Mouse (Mus musculus) midbrain, embryonic 13.5 days (tissue): ENCODE results near the gene Ttpal. TPM values are rescaled to one million over a fixed set of nuclear protein-coding genes. Genes with fewer than 3 reads are reported as not detected.

Experiments
- ATAC-seq: fragments of 200-750 bp; cut with Nextera tagmentation; 2 replicates; pipeline ENCODE4 v1.8.0; 2017; ENCODE audit warnings: mild to moderate bottlenecking, moderate TSS enrichment, moderate library complexity
- H3K27ac ChIP-seq: fragments of 300-500 bp; sonication (generic); 2 replicates; pipeline ENCODE4 v1.5.1; 2015; ENCODE audit warnings: inconsistent platforms, mild to moderate bottlenecking, moderate library complexity
- H3K27me3 ChIP-seq: fragments of 300-500 bp; sonication (generic); 2 replicates; pipeline ENCODE4 v1.6.1; 2015; ENCODE audit warnings: mild to moderate bottlenecking, inconsistent platforms
- H3K36me3 ChIP-seq: fragments of 300-500 bp; sonication (generic); 2 replicates; pipeline ENCODE4 v1.6.1; 2015; ENCODE audit warnings: mild to moderate bottlenecking, inconsistent platforms
- H3K4me1 ChIP-seq: fragments of 300-500 bp; sonication (generic); replicated peaks from 2 replicates; pipeline ENCODE4 v1.6.1; 2015; ENCODE audit warnings: inconsistent platforms
- H3K4me2 ChIP-seq: fragments of 300-500 bp; sonication (generic); replicated peaks from 2 replicates; pipeline ENCODE4 v1.6.1; 2015; ENCODE audit warnings: moderate library complexity, mild to moderate bottlenecking, inconsistent platforms
- H3K4me3 ChIP-seq: fragments of 300-500 bp; sonication (generic); replicated peaks from 2 replicates; pipeline ENCODE4 v1.5.1; 2015; ENCODE audit warnings: mild to moderate bottlenecking, inconsistent platforms
- H3K9ac ChIP-seq: fragments of 300-500 bp; sonication (generic); replicated peaks from 2 replicates; pipeline ENCODE4 v1.6.1; 2015; ENCODE audit warnings: mild to moderate bottlenecking, inconsistent platforms
- H3K9me3 ChIP-seq: fragments of 300-500 bp; sonication (generic); 2 replicates; pipeline ENCODE4 v1.6.1; 2016; ENCODE audit warnings: mild to moderate bottlenecking, inconsistent platforms
- WGBS: fragments of 180-500 bp; shearing (Covaris S2); methylation state at CpG from one replicate; pipeline ENCODE4 v1.1.7; 2015; 5-methylcytosine and 5-hydroxymethylcytosine counted together
- polyA plus RNA-seq: library from polyadenylated mRNA; unstranded; fragments of >200 nt; fragmentation: Nextera tagmentation; extraction: Ambion mirVana; gene quantifications from 2 replicates; pipeline ENCODE4 v1.2.1, GENCODE M21; 2015

Gene Ttpal
- polyA plus RNA-seq: 50.2 and 50.7 TPM in 2 replicates

DNA sequence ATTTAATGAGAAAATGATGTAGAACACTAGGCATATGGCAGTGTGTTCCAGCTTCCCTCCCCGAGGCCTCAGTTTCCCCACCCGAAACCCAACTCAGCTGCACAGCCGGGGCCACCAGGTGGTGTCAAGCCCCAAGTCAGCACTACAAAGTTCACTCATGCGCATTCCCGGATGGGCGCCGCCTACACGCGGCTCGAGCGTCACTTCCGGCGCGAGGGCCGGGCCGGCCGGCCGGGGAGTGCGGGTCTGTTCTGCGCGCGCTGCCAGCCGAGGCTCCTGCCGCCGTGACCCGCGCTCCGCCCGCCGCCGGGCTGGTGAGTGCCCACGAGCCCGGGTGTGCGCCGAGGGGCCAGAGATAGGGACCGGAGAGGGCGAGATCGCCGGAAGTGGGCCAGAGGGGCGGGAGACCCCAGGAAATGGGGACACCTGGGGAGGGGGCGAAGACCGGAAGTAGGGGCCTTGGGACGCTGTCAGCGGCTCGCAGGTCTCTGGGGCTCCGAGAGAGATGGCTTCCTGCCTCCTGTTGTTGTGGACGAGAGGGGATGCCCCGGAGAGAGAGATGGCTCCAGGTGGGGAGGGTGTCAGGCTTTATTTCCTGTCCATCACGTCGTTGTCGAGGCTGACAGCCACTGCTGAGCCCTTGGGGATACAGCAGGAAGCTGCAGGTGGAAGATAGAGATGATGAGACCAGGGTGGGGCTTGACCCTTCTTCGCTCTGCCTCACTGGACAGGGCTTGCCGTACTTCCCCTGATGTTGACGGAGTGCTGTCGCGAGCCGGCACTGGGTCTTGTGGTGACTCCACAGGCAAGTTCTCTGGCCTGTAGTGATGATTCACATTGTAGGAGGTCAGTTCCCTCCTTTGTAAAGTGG is at the start of gene Ttpal:
Ttpal (plus strand) TSS at position 214 of the 871 bp plus-strand sequence.
- 2% methylated on average over 57 of the region's 57 CpGs for WGBS
- H3K27me3 ChIP-seq: no peaks in the 10 kb centered on the region
- peak within 1 kb of the TSS; percentile 97 for H3K4me2 ChIP-seq
- H3K4me3 ChIP-seq: peak within 1 kb of the TSS; percentile 89
- peaks cover 18% of the 10 kb centered on the region for H3K4me1 ChIP-seq
- ATAC-seq: peak; percentile 96
- H3K9me3 ChIP-seq: no peaks in the 10 kb centered on the region
- peaks cover 3% of the 10 kb centered on the region for H3K36me3 ChIP-seq
- H3K9ac ChIP-seq: peak within 1 kb of the TSS; percentile 93
- peak within 1 kb of the TSS; percentile 93 for H3K27ac ChIP-seq

DNA sequence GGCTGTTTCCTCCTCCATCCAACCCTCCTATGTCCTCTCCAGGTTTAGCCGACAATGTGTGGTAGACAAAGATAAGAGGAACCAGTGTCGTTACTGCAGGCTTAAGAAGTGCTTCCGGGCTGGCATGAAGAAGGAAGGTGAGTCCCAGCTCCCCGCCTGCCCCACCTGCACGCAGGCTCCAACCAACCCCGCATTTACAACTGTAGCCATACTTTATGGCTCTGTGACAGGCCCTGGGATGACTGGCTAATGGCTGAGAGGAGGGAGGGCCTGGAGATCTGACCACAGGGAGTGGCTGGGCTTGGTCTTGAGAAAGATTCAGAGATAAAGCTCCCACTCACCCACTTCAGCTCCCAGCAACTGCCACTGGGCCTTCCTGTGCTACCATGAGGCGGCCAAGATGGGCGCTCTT is 49.6 kb upstream of the Ttpal start:
- Histone ChIP-seq H3K4me1 (no peaks in the 10 kb centered on the region), H3K9me3 (no peaks in the 10 kb centered on the region), H3K9ac (no peak overlapping the region), H3K4me2 (no peak overlapping the region), H3K27me3 (no peaks in the 10 kb centered on the region), H3K36me3 (no peaks in the 10 kb centered on the region), H3K27ac (no peak overlapping the region), H3K4me3 (no peak overlapping the region)
- no peak for ATAC-seq
- 85% methylated on average over 8 of the region's 8 CpGs for WGBS

DNA sequence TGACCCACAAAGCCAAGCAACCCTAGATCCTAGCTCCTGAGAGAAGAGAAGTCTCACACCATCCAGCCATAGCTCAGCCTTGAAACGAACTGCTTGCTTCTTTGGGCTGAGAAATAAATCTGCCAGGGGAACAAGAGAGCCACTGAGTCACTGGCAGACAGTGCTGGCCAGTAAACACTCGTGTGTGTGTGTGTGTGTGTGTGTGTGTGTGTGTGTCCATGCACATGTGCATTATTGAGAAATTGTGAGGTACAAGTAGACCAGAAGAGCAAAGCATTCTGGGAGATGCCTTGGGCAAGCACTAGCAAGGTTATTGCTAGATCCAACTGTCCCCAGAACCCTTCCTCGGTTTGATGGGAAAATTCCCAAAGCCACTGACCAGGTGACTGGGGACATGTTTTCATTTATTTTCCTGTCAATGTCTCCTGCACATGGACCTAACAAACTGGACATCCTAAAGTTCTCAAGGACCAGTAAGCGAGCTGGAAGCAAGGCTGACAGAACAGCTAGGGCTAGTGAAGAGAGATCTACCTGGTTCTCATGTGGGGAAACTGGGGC is 47.6 kb upstream of the Ttpal start:
- H3K36me3 ChIP-seq: no peaks in the 10 kb centered on the region
- WGBS: 83% methylated on average over 4 of the region's 4 CpGs
- no peaks in the 10 kb centered on the region for H3K9me3 ChIP-seq
- no peaks in the 10 kb centered on the region for H3K27me3 ChIP-seq
- no peak overlapping the region for H3K4me3 ChIP-seq
- H3K9ac ChIP-seq: no peak overlapping the region
- no peaks in the 10 kb centered on the region for H3K4me1 ChIP-seq
- no peak for ATAC-seq
- no peak overlapping the region for H3K4me2 ChIP-seq
- no peak overlapping the region for H3K27ac ChIP-seq

DNA sequence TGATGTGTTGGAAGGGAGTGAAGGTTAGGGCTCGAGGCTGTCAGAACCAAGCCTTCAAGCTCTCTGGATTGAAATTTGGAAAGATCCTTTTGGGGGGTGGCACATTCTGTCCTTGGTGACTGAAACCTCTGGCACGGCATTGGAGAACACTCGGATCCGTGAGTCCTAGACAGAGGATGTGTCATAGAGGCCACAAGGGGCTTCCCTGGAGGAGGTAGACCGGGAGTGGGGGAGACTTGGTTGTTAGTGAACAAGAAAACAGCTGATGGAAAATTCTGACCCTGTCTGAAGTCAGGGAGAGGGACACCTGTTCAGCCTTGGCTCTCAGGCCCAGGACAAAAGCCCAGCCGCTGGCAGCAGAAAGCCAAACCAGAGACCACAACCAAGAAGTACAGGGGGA is 47.1 kb upstream of the Ttpal start:
- WGBS: 83% methylated on average over 6 of the region's 6 CpGs
- ATAC-seq: no peak

DNA sequence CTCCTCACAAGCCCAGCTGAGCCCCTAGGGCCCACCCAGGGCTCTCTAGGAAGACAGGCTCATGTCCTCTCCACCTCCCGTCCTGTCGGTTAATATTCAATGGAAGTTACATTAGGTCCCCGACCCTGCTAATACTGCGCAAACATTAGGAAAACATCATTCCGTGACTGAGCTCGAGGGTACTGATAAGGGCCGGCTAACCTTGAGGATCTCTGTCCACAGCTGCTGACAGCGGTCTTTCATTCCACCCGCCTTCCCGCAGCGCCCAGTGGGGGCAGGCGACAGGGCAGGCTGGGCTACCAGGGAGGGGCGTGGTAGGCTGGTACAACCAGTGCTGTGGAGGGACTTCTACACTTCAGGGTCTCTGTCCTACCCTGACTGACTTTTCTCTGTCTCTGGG is 46.7 kb upstream of the Ttpal start:
- Histone ChIP-seq H3K4me2 (no peak overlapping the region), H3K27me3 (no peaks in the 10 kb centered on the region), H3K4me1 (no peaks in the 10 kb centered on the region), H3K27ac (no peak overlapping the region), H3K9ac (no peak overlapping the region), H3K36me3 (no peaks in the 10 kb centered on the region), H3K9me3 (no peaks in the 10 kb centered on the region), H3K4me3 (no peak overlapping the region)
- 81% methylated on average over 13 of the region's 13 CpGs for WGBS
- ATAC-seq: no peak

More for the DNA sequence above, 47.1 kb upstream of the Ttpal start:
- no peaks in the 10 kb centered on the region for H3K27me3 ChIP-seq
- H3K4me1 ChIP-seq: no peaks in the 10 kb centered on the region
- no peaks in the 10 kb centered on the region for H3K9me3 ChIP-seq
- no peaks in the 10 kb centered on the region for H3K36me3 ChIP-seq
- H3K4me2 ChIP-seq: no peak overlapping the region
- no peak overlapping the region for H3K4me3 ChIP-seq
- H3K27ac ChIP-seq: no peak overlapping the region
- no peak overlapping the region for H3K9ac ChIP-seq

DNA sequence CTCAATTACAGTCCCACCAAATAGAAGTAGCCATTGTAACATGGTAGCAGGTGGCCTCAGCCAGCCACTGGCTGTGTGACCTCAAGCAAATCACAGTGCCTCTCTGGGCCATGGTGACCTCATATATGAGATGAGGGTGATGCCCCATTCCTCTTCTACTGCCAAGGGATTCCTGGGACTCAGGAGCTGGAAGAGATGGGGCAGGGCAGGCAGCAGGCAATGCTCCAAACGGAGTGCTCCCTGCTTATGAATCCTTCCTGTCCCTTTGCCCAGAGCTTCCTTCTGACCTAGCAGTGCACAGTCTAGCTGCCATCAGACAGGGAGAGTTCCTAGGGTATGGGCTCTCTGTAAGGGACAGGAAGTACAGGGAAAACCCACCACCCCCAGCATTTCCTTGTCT is 43.6 kb upstream of the Ttpal start:
- Histone ChIP-seq H3K4me1 (no peaks in the 10 kb centered on the region), H3K4me2 (no peak overlapping the region), H3K27ac (no peak overlapping the region), H3K9me3 (no peaks in the 10 kb centered on the region), H3K4me3 (no peak overlapping the region), H3K36me3 (no peaks in the 10 kb centered on the region), H3K9ac (no peak overlapping the region), H3K27me3 (no peaks in the 10 kb centered on the region)
- 88% methylated on average over 1 of the region's 1 CpGs for WGBS
- ATAC-seq: no peak

DNA sequence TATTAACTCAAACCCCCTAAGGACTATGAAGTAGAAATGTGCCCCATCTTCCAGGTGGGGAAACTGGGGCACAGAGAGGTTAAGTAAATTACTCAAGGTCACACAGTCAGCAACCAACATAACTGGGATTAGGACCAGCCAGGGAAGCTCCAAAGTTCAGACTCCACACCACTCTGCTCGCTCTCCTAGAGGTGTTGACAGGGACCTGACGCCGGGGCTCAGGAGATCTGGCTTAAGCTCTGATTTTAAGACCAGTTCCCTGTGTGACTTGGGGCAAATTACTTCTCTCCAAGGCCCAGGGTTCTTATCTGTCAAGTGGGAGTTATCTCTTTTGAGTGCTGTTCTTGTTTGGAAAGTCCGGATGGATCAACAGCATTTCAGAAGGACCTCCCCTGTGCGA is 42.9 kb upstream of the Ttpal start:
- H3K36me3 ChIP-seq: no peaks in the 10 kb centered on the region
- H3K9me3 ChIP-seq: no peaks in the 10 kb centered on the region
- H3K4me1 ChIP-seq: no peaks in the 10 kb centered on the region
- no peak overlapping the region for H3K9ac ChIP-seq
- no peaks in the 10 kb centered on the region for H3K27me3 ChIP-seq
- no peak overlapping the region for H3K4me3 ChIP-seq
- WGBS: 82% methylated on average over 5 of the region's 5 CpGs
- no peak overlapping the region for H3K27ac ChIP-seq
- no peak for ATAC-seq
- H3K4me2 ChIP-seq: no peak overlapping the region

DNA sequence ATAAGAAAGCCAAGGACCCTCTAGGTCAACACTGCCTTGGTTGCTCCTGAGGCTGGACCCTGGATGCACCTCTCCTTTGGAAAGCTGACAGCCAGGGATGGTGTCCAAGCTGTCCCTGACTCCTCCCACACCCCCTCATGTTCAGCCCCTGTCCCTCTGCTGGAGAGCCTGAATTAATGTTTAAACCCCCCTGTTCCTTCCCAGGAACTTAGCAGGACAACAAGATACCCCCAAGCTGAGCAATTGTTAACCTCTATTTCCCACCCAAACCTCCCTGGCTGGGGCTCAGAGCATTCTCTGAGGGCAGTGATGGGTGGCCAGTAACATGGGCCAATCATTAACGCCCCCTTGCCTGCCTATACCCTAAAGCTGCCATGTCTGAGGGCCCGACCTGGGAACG is 41.9 kb upstream of the Ttpal start:
- Histone ChIP-seq H3K9ac (no peak overlapping the region), H3K4me2 (no peak overlapping the region), H3K27me3 (no peaks in the 10 kb centered on the region), H3K36me3 (no peaks in the 10 kb centered on the region), H3K27ac (no peak overlapping the region), H3K9me3 (no peaks in the 10 kb centered on the region), H3K4me3 (no peak overlapping the region), H3K4me1 (no peaks in the 10 kb centered on the region)
- WGBS: 84% methylated on average over 3 of the region's 3 CpGs
- no peak for ATAC-seq

DNA sequence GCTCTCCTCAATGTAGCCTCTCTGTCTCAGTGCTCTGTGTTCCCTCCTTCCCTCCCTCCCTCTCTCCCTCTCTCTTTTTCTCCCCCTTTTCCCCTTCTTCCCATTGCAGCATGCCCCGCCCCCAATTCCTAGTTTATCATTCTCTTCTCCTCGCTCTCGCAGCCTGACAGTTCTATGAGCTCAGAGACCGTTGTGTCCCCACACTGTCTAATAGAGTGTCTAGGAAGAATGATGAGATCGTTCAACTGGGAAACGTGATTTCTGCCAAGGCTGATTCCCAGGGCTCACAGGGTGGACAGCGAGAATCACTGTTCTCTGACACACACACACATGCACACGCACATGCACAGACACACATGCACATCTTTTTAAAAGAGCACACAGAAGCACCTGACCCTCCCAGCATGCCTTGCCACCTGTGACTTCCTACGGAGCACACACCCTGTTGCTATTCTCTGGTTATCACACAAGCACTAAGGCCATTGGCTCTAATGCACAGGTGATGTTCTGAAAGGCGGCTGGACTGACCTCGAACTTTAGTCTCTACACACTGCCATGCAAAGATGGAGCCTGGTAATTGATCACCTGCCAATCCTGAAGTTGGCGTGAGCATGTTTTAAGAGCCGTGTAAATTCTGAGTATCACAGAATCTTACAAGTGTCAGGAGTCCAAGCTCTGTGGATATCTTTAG is 40.7 kb upstream of the Ttpal start:
- 79% methylated on average over 13 of the region's 13 CpGs for WGBS
- Histone ChIP-seq H3K4me3 (no peak overlapping the region), H3K4me2 (no peak overlapping the region), H3K36me3 (no peaks in the 10 kb centered on the region), H3K9me3 (no peaks in the 10 kb centered on the region), H3K27ac (no peak overlapping the region), H3K4me1 (no peaks in the 10 kb centered on the region), H3K27me3 (no peaks in the 10 kb centered on the region), H3K9ac (no peak overlapping the region)
- no peak for ATAC-seq

DNA sequence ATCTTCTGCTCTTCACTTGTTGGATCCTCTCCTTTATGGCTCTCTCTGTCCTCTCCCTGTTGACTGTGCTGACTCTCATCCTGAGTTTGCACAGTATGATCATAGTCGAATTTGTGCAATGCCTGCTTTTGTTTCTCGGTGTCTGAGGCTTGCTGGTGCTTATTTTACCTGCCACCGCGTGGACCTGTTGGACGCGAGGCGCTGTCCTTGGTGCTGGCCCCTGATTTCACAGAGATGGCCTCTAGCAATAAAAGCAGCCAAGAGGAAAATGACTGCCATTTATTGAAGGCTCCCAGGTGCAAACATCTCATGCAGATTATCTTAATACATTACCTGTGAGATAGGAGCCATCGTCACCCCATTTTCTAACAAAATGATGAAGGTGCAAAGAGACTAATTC is 37.5 kb upstream of the Ttpal start:
- Histone ChIP-seq H3K4me1 (no peaks in the 10 kb centered on the region), H3K4me3 (no peak overlapping the region), H3K27me3 (no peaks in the 10 kb centered on the region), H3K9me3 (no peaks in the 10 kb centered on the region), H3K4me2 (no peak overlapping the region), H3K27ac (no peak overlapping the region), H3K9ac (no peak overlapping the region), H3K36me3 (no peaks in the 10 kb centered on the region)
- 32% methylated on average over 8 of the region's 8 CpGs for WGBS
- ATAC-seq: no peak

DNA sequence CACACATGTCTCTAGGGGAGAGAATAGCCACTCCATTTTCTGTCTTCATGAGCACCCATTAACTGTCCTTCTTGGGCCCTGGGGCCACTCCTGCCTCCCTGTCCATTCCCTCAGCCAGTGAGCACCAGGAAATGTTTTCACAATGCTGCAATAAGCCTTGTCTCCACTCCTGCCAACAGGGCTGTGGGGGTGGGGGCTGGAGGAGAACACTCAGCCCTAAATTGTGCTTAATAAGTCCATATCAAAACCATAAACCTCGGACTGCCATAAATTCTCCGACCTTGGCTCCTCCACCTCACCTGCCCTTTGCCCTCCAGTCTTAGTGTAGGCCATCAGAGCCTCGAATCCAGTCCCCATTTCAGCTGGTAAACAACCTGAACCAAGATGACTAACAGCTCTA is 27.8 kb upstream of the Ttpal start:
- H3K27ac ChIP-seq: no peak overlapping the region
- no peak overlapping the region for H3K4me3 ChIP-seq
- no peaks in the 10 kb centered on the region for H3K27me3 ChIP-seq
- no peaks in the 10 kb centered on the region for H3K9me3 ChIP-seq
- H3K36me3 ChIP-seq: no peaks in the 10 kb centered on the region
- H3K9ac ChIP-seq: no peak overlapping the region
- 82% methylated on average over 3 of the region's 3 CpGs for WGBS
- ATAC-seq: no peak
- H3K4me1 ChIP-seq: no peaks in the 10 kb centered on the region
- H3K4me2 ChIP-seq: no peak overlapping the region

DNA sequence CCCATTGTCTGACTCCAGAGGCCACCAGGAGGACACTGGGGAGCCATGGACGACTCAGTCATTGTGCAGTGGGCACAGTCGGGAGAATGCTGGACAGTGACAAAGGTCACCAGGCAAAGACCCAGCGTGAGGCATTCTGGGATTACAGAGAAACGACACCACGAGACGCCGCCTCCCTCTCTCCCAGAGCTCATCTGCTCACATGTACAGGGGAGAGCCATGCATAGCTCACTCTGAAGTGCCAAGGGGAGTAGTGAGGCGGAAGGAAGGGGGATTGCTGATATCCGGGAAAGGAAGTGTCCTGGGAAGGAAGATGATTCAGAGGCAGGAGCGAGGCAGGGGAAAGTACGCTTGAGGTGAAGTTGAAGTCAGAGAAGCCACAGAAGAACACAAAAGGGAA is 26.9 kb upstream of the Ttpal start:
- H3K36me3 ChIP-seq: no peaks in the 10 kb centered on the region
- no peaks in the 10 kb centered on the region for H3K4me1 ChIP-seq
- no peaks in the 10 kb centered on the region for H3K27me3 ChIP-seq
- no peak overlapping the region for H3K27ac ChIP-seq
- WGBS: 53% methylated on average over 11 of the region's 11 CpGs
- no peak overlapping the region for H3K9ac ChIP-seq
- no peak for ATAC-seq
- H3K9me3 ChIP-seq: no peaks in the 10 kb centered on the region
- no peak overlapping the region for H3K4me2 ChIP-seq
- H3K4me3 ChIP-seq: no peak overlapping the region
